Mouse (Mus musculus): Measurements from ENCODE around the gene Lpar6.
A peak's percentile ranks its signal among the peaks of the same experiment; 100 is the strongest.

Lpar6 gene

DNA sequence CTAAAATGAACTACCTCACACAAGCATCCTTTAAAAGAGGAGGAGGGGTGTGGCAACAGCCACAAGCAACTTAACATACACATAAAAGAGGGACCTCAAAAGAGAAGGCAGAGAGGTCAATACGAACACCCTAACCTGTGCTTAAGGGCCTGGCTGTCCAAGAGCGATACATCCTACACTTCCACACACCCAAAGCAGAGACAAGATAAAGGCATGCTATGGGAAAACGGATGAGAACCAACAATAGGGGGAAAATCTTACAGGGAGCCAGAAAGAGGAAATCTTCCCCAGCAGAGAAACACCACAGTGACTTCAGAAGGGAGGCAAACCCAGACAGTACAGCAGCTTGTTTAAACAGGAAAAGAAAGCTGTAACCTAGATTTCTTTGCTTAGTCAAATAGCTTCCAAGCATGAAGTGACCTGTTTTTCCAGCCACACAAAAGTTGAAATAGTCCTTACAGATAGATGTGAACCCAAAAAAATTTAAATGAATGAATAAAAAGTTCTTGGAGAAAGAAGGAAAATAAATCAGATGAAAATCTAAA, 17.8 kb downstream of the Lpar6 start:
- ATAC-seq (ENCODE audit: low TSS enrichment), result peak; percentile 79

DNA sequence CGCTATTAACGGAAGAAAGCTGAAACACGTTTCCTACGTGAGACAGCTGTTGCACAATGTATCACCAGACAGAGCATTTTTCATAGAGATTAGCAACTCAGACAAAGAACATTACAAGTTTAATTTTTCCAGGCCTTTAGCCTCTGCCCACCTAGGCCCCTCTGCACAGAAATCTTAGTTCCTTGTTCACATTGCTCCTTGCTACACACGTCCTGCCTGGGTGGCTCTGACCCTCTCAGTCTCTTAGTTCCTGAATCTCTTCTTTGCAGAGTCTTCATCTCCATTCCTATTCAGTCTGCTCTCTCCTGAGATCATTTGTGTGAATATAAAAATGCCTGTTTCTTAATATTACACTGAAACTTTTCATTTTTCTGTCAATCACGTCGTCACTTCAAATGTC, 19.7 kb downstream of the Lpar6 start:
- ATAC-seq (ENCODE audit: low TSS enrichment), result no peak

GRCm38 (mm10) chr14:73258181-73258580, 20.5 kb downstream of the Lpar6 start:
- ATAC-seq (ENCODE audit: low TSS enrichment), result no peak

DNA sequence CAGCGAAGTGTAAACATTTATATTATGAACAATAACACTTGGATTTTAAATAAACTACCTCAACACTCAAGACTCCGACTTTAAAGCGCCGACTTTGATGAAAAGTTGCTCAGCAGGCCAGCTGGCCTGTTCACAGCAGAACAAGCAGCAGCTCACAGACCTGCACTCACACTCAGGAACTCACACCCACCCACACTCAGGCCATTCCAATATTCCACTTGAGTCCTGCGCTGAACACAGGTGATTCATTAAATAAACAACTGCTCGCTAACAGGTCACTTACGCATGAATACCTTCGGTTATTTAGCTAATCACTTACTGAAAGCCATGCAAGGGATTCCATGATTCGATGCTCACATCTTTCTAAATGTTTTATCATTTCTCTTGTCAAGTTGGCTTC, 24.5 kb downstream of the Lpar6 start:
- no peak for ATAC-seq (ENCODE audit: low TSS enrichment)

DNA sequence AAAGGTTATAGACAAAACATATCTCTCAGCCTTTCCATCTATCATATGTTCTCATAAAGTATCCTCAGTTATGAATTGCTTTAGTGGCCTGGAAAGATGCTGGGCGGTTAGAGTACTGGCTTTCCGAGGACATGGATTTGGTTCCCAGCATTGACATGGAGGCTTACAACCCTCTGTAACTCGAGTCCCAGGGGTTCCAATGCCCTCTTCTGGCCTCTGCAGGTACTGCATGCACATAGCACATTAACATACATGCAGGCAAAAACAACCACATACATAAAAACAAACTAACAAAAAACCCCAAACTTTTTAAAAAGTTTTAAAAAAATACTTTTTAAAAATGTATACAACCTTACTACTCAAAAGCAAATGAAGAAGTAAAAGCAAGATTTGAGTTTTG, 28.5 kb downstream of the Lpar6 start:
- ATAC-seq (ENCODE audit: low TSS enrichment), result no peak

DNA sequence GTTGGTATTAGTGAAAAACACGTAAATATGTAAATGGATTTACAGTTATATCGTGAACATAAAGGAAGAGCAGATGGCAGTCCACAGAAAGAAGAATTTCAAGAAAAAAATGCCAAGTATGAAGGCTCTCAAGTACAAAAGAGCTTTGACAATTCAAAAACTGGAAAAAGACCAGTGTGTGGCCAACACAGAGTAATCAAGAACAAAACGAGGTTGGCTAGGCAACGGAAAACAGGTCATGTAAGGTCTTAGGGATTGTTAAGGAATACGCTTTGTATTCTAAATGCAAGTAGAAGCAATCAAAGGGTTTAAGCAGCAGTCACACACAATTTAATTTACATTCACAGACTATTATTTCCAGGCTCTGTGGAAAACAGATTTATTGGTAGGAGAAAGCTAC, 34.1 kb downstream of the Lpar6 start:
- ATAC-seq (ENCODE audit: low TSS enrichment), result peak; percentile 9; the same call in 1 of the 2 replicates

DNA sequence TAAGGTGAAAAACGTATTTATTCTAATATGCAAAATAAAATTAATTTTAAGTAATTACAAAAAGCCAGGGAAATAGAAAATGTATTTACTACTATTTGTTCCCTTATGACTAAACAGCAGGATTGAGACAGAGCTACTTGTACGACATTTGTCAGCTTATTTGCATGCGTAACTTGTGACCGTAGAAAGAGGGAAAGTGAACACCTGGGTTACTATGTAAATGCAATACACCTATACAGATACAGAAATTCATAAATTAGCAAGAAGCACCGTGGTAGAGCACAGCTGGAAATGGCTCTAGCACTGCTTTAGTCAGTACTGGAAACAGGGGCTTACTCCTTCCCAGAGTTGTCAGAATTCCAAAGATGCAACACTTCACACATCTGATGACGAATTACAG, 41.4 kb downstream of the Lpar6 start:
- no peak for ATAC-seq (ENCODE audit: low TSS enrichment)

DNA sequence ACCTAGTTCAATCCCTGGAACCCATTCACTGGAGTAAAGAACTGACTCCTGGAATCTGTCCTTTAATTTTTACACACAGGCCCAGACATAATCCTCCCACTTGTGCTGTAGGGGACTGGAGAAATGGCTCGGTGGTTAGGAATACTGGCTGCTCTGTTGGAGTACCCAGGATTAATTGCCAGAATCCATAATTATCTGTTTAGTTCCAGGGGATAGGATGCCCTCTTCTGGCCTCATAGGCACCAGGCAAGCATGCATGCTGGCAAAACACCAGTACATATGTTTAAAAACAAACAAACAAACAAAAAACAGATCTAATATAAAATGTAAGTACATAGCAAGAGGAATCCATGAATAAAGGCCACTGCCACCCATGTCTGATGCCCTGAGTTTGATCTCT, 43.3 kb downstream of the Lpar6 start:
- ATAC-seq (ENCODE audit: low TSS enrichment), result peak; percentile 47; the same call in 1 of the 2 replicates

DNA sequence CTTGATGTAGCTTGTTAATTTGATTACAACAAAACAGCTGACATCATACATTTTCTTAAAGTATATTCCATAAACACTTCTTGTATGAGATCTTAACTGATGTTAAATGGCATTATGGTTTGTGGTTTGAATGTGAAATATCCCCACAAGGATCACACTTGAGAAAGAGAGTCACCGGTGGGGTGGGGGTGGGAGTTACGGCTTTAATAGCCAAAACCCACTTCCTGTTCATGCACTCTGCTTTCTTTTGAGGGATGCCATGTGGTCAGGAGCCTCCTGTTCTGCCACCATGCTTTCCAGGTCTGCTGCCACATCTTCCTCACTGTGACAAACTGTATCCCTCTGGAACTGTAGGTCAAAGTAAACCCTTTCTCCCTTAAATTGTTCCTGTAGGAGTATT, 52.2 kb downstream of the Lpar6 start:
- no peak for ATAC-seq (ENCODE audit: low TSS enrichment)

GRCm38 (mm10) chr14:73292434-73292833, 54.7 kb downstream of the Lpar6 start:
- no peak for ATAC-seq (ENCODE audit: low TSS enrichment)
